Mouse (Mus musculus): ENCODE results near the gene Dnmt3l. TPM values are rescaled to one million over a fixed set of nuclear protein-coding genes. Genes with fewer than 3 reads are reported as not detected.
"Not testable (repeated sequence)": the region's sequence is repeated elsewhere in the genome, so short reads cannot be mapped to it uniquely, and the experiment has no call there.

The Dnmt3l gene
- polyA plus RNA-seq, 1 experiment, result 1.1 TPM

- H3K4me3 ChIP-seq (ENCODE audit: low read depth, low read length), result no peak overlapping the region
- H3K27me3 ChIP-seq (ENCODE audit: control insufficient read depth, insufficient read depth, low read length), result no peaks in the 10 kb centered on the region
- H3K27ac ChIP-seq (ENCODE audit: insufficient read depth, low read depth, low read length), result no peak overlapping the region
- no peak for TF ChIP-seq POLR2A (IDR thresholded peaks at IDR 0.05; ENCODE audit: low read depth, low read length)
- TF ChIP-seq CTCF (IDR thresholded peaks at IDR 0.05; ENCODE audit: extremely low read depth, insufficient read length, insufficient replicate concordance, low read depth, low read length), result no peak
- H3K4me1 ChIP-seq (ENCODE audit: control insufficient read depth, insufficient read depth, insufficient read length, low read length), result 0 out of 2 replicates have a peak, but pooled peaks cover 3% of the 10 kb centered on the region
- WGBS, result 96% methylated on average over 1 of the region's 1 CpGs
- H3K36me3 ChIP-seq (ENCODE audit: control insufficient read depth, insufficient read depth, low read length), result no peaks in the 10 kb centered on the region
Measured at GRCm38 (mm10) chr10:78015489-78015888, 26.3 kb upstream of the Dnmt3l start.

DNA sequence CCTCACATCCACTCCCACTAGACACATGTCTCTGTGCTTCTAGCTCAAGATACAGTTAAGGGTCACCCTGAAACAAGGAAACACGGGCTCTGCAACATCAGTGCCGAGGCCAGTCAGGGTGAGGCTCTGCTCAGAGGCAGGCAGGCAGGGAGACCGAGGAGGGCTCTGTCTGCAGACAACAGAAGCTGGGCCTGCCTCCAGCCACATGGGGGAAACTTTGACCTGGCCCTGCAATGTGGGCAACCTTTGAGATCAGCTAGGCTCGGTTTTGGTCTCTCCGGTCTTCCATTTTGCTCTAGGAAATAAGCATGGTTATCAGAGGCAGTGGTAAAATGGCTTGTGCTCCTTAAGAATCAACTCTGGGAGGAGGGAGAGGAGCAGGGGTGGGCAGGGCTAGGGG is 25.4 kb upstream of the Dnmt3l start:
- WGBS, result 24% methylated on average over 5 of the region's 5 CpGs
- Histone ChIP-seq H3K36me3 (ENCODE audit: control insufficient read depth, insufficient read depth, low read length) (no peaks in the 10 kb centered on the region), H3K4me3 (ENCODE audit: low read depth, low read length) (no peak overlapping the region), H3K27ac (ENCODE audit: insufficient read depth, low read depth, low read length) (no peak overlapping the region), H3K27me3 (ENCODE audit: control insufficient read depth, insufficient read depth, low read length) (no peaks in the 10 kb centered on the region), H3K4me1 (ENCODE audit: control insufficient read depth, insufficient read depth, insufficient read length, low read length) (0 out of 2 replicates have a peak, but pooled peaks cover 3% of the 10 kb centered on the region)
- no peak for TF ChIP-seq CTCF (IDR thresholded peaks at IDR 0.05; ENCODE audit: extremely low read depth, insufficient read length, insufficient replicate concordance, low read depth, low read length)
- no peak for TF ChIP-seq POLR2A (IDR thresholded peaks at IDR 0.05; ENCODE audit: low read depth, low read length)

DNA sequence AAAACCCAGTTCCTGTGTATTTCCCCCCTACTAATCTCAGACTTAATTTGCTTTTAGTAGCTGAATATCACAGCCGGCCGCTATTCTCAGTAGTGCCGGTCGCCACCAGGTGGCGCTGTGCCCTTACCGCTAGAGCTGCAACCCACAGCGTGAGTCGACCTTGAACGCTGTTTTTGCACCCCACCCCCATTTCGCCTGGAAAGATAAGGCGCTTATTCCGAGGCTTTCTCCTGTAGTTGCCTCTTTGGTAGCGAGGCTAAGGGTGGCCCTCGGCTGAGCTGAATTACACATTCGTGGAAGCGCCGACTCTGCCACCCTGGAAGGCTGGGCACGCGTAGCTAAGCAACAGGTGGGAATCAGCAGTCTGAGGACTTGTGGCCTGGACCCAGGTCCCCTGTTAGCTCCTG is 22.9 kb upstream of the Dnmt3l start:
- Histone ChIP-seq H3K27ac (ENCODE audit: insufficient read depth, low read depth, low read length) (no peak overlapping the region), H3K4me1 (ENCODE audit: control insufficient read depth, insufficient read depth, insufficient read length, low read length) (0 out of 2 replicates have a peak, but pooled peaks cover 3% of the 10 kb centered on the region), H3K4me3 (ENCODE audit: low read depth, low read length) (peak overlapping the region; percentile 47), H3K36me3 (ENCODE audit: control insufficient read depth, insufficient read depth, low read length) (no peaks in the 10 kb centered on the region), H3K27me3 (ENCODE audit: control insufficient read depth, insufficient read depth, low read length) (no peaks in the 10 kb centered on the region)
- peak; percentile 45; the same call in 1 of the 2 replicates for TF ChIP-seq POLR2A (IDR thresholded peaks at IDR 0.05; ENCODE audit: low read depth, low read length)
- peak; percentile 95 for TF ChIP-seq CTCF (IDR thresholded peaks at IDR 0.05; ENCODE audit: extremely low read depth, insufficient read length, insufficient replicate concordance, low read depth, low read length)
- WGBS, result 13% methylated on average over 19 of the region's 19 CpGs

- Histone ChIP-seq H3K27ac (ENCODE audit: insufficient read depth, low read depth, low read length) (no peak overlapping the region), H3K4me3 (ENCODE audit: low read depth, low read length) (no peak overlapping the region), H3K36me3 (ENCODE audit: control insufficient read depth, insufficient read depth, low read length) (no peaks in the 10 kb centered on the region), H3K27me3 (ENCODE audit: control insufficient read depth, insufficient read depth, low read length) (no peaks in the 10 kb centered on the region), H3K4me1 (ENCODE audit: control insufficient read depth, insufficient read depth, insufficient read length, low read length) (0 out of 2 replicates have a peak, but pooled peaks cover 3% of the 10 kb centered on the region)
- no peak for TF ChIP-seq CTCF (IDR thresholded peaks at IDR 0.05; ENCODE audit: extremely low read depth, insufficient read length, insufficient replicate concordance, low read depth, low read length)
- no peak for TF ChIP-seq POLR2A (IDR thresholded peaks at IDR 0.05; ENCODE audit: low read depth, low read length)
- 81% methylated on average over 4 of the region's 4 CpGs for WGBS
Measured at GRCm38 (mm10) chr10:78019291-78019690, 22.5 kb upstream of the Dnmt3l start.

GRCm38 (mm10) chr10:78019984-78020383 is 21.8 kb upstream of the Dnmt3l start:
- H3K27ac ChIP-seq (ENCODE audit: insufficient read depth, low read depth, low read length); H3K27me3 ChIP-seq (ENCODE audit: control insufficient read depth, insufficient read depth, low read length); H3K4me3 ChIP-seq (ENCODE audit: low read depth, low read length); H3K4me1 ChIP-seq (ENCODE audit: control insufficient read depth, insufficient read depth, insufficient read length, low read length); H3K36me3 ChIP-seq (ENCODE audit: control insufficient read depth, insufficient read depth, low read length): not testable (repeated sequence)
- WGBS, result 99% methylated on average over 7 of the region's 11 CpGs

DNA sequence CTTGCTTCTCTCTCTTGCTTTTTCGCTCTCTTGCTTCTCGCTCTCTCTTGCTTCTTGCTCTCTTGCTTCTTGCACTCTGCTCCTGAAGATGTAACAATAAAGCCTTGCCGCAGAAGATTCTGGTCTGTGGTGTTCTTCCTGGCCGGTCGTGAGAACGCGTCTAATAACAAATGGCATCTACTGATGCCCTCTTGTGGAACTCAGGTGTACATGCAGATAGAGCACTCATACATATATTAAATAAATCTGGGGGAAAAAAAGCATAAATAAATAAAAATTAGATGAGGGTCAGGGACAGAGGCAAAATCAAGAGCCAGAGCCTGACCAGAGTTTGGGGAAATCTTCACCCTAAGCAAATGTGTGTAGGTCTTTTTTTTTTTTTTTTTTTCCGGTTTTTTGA is 16.3 kb upstream of the Dnmt3l start:
- H3K27ac ChIP-seq (ENCODE audit: insufficient read depth, low read depth, low read length); H3K4me1 ChIP-seq (ENCODE audit: control insufficient read depth, insufficient read depth, insufficient read length, low read length); H3K27me3 ChIP-seq (ENCODE audit: control insufficient read depth, insufficient read depth, low read length); H3K4me3 ChIP-seq (ENCODE audit: low read depth, low read length); H3K36me3 ChIP-seq (ENCODE audit: control insufficient read depth, insufficient read depth, low read length): not testable (repeated sequence)
- WGBS, result 38% methylated on average over 6 of the region's 8 CpGs

GRCm38 (mm10) chr10:78028129-78028528 is 13.6 kb upstream of the Dnmt3l start:
- no peaks in the 10 kb centered on the region for H3K4me1 ChIP-seq (ENCODE audit: control insufficient read depth, insufficient read depth, insufficient read length, low read length)
- 7% methylated on average over 5 of the region's 5 CpGs for WGBS
- H3K36me3 ChIP-seq (ENCODE audit: control insufficient read depth, insufficient read depth, low read length), result no peaks in the 10 kb centered on the region
- TF ChIP-seq POLR2A (IDR thresholded peaks at IDR 0.05; ENCODE audit: low read depth, low read length) (no peak), CTCF (IDR thresholded peaks at IDR 0.05; ENCODE audit: extremely low read depth, insufficient read length, insufficient replicate concordance, low read depth, low read length) (peak; percentile 63; the same call in 1 of the 2 replicates)
- H3K27me3 ChIP-seq (ENCODE audit: control insufficient read depth, insufficient read depth, low read length), result no peaks in the 10 kb centered on the region
- no peak overlapping the region for H3K4me3 ChIP-seq (ENCODE audit: low read depth, low read length)
- H3K27ac ChIP-seq (ENCODE audit: insufficient read depth, low read depth, low read length), result no peak overlapping the region

DNA sequence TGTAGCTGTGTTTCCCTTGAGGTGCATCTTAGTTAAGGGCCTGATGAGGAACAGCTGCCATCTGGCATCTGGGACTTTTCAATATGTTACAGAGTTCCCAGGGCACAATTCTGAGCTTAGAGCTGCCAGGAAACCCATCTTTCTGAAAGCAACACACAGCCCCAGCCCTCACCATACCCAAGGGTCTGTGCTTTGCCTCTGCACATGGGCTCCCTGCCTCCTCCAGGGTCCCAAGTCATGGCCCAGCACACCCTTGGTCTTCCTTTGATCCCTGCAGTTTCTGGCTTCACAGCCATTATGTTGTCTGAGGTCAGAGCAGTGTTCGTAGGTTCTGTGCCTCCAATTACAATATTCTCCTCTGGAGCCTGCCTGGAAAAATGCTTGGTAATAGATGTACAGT is 12.7 kb upstream of the Dnmt3l start:
- H3K4me1 ChIP-seq (ENCODE audit: control insufficient read depth, insufficient read depth, insufficient read length, low read length), result no peaks in the 10 kb centered on the region

More for the DNA sequence above, 12.7 kb upstream of the Dnmt3l start:
- Histone ChIP-seq H3K36me3 (ENCODE audit: control insufficient read depth, insufficient read depth, low read length) (no peaks in the 10 kb centered on the region), H3K27me3 (ENCODE audit: control insufficient read depth, insufficient read depth, low read length) (no peaks in the 10 kb centered on the region), H3K4me3 (ENCODE audit: low read depth, low read length) (no peak overlapping the region), H3K27ac (ENCODE audit: insufficient read depth, low read depth, low read length) (no peak overlapping the region)
- WGBS, result 96% methylated on average over 1 of the region's 1 CpGs
- no peak for TF ChIP-seq CTCF (IDR thresholded peaks at IDR 0.05; ENCODE audit: extremely low read depth, insufficient read length, insufficient replicate concordance, low read depth, low read length)
- TF ChIP-seq POLR2A (IDR thresholded peaks at IDR 0.05; ENCODE audit: low read depth, low read length), result no peak

Measured in small intestine, adult 2 months (tissue).